Mouse (Mus musculus) hindbrain, embryonic 14.5 days (tissue): ENCODE measurements around the gene Cacna1a. TPM values are rescaled to one million over a fixed set of nuclear protein-coding genes. Genes with fewer than 3 reads are reported as not detected.
"Not testable (repeated sequence)": the region's sequence is repeated elsewhere in the genome, so short reads cannot be mapped to it uniquely, and the experiment has no call there.

Source experiments
- ATAC-seq: fragments of 200-750 bp; cut with Nextera tagmentation; 2 replicates; pipeline ENCODE4 v1.8.0; 2017; ENCODE audit warnings: moderate number of reproducible peaks, mild to moderate bottlenecking, moderate TSS enrichment, moderate library complexity; ENCODE audit not compliant: low FRiP score
- DNase-seq: peaks from one replicate; pipeline ENCODE4 v3.0.0-alpha.2; 2015; ENCODE audit warnings: low spot score
- H3K27ac ChIP-seq: fragments of 300-500 bp; sonication (generic); 2 replicates; pipeline ENCODE4 v1.5.1; 2014; ENCODE audit warnings: mild to moderate bottlenecking, moderate library complexity
- H3K27me3 ChIP-seq: fragments of 300-500 bp; sonication (generic); 2 replicates; pipeline ENCODE4 v1.6.1; 2014; ENCODE audit warnings: mild to moderate bottlenecking, low read length, mixed read lengths; ENCODE audit not compliant: control insufficient read depth, insufficient read depth
- H3K36me3 ChIP-seq: fragments of 300-500 bp; sonication (generic); replicated peaks from 2 replicates; pipeline ENCODE4 v1.6.1; 2014; ENCODE audit not compliant: control insufficient read depth, insufficient read depth
- H3K4me1 ChIP-seq: fragments of 300-500 bp; sonication (generic); replicated peaks from 2 replicates; pipeline ENCODE4 v1.6.1; 2014; ENCODE audit warnings: antibody characterized with exemption, low read length, mixed read lengths; ENCODE audit not compliant: control insufficient read depth, insufficient read depth
- H3K4me2 ChIP-seq: fragments of 300-500 bp; sonication (generic); replicated peaks from 2 replicates; pipeline ENCODE4 v1.6.1; 2014; ENCODE audit warnings: mild to moderate bottlenecking, moderate library complexity
- H3K4me3 ChIP-seq: fragments of 300-500 bp; sonication (generic); replicated peaks from 2 replicates; pipeline ENCODE4 v1.5.1; 2014; ENCODE audit warnings: mild to moderate bottlenecking, low read length
- H3K9ac ChIP-seq: fragments of 300-500 bp; sonication (generic); 2 replicates; pipeline ENCODE4 v1.6.1; 2014
- H3K9me3 ChIP-seq: fragments of 300-500 bp; sonication (generic); 2 replicates; pipeline ENCODE4 v1.6.1; 2016; ENCODE audit warnings: low read length; ENCODE audit not compliant: control insufficient read depth
- WGBS: fragments of 180-500 bp; shearing (Covaris S2); extraction: QIAGEN DNeasy Blood & Tissue Kit; methylation state at CpG from one replicate; pipeline ENCODE4 v1.1.7; 2014; 5-methylcytosine and 5-hydroxymethylcytosine counted together
- polyA plus RNA-seq: library from polyadenylated mRNA; unstranded; fragments of >200 nt; fragmentation: Nextera tagmentation; extraction: Ambion mirVana; gene quantifications from 2 replicates; pipeline ENCODE4 v1.2.1, GENCODE M21; 2014

Cacna1a gene
- polyA plus RNA-seq, 1 experiment from 2014 or later = 18.5 TPM

GRCm38 (mm10) chr8:84621102-84621625 is 232.9 kb downstream of the Cacna1a start:
- H3K4me2 ChIP-seq = no peak overlapping the region
- H3K4me1 ChIP-seq = no peaks in the 10 kb centered on the region
- H3K27ac ChIP-seq = no peak overlapping the region
- DNase-seq = no peak
- H3K4me3 ChIP-seq = no peak overlapping the region
- no peaks in the 10 kb centered on the region for H3K9me3 ChIP-seq
- H3K9ac ChIP-seq = no peak overlapping the region
- no peaks in the 10 kb centered on the region for H3K27me3 ChIP-seq
- peaks cover 9% of the 10 kb centered on the region; the same call in 1 of the 2 replicates for H3K36me3 ChIP-seq
- ATAC-seq = no peak
- 78% methylated on average over 8 of the region's 8 CpGs for WGBS

GRCm38 (mm10) chr8:84623425-84623824 is 235.2 kb downstream of the Cacna1a start:
- WGBS = 87% methylated on average over 4 of the region's 4 CpGs
- not testable (repeated sequence) for ATAC-seq, H3K27ac ChIP-seq, H3K4me2 ChIP-seq, H3K9me3 ChIP-seq, H3K27me3 ChIP-seq, H3K4me1 ChIP-seq, DNase-seq, H3K9ac ChIP-seq, H3K4me3 ChIP-seq
- H3K36me3 ChIP-seq = peaks cover 17% of the 10 kb centered on the region; the same call in 1 of the 2 replicates

GRCm38 (mm10) chr8:84629586-84629985 is 241.3 kb downstream of the Cacna1a start:
- DNase-seq (no peak), ATAC-seq (no peak)
- no peak overlapping the region for H3K27ac ChIP-seq
- H3K4me1 ChIP-seq = peaks cover under 1% of the 10 kb centered on the region; the same call in 1 of the 2 replicates
- no peak overlapping the region for H3K4me2 ChIP-seq
- H3K9ac ChIP-seq = no peak overlapping the region
- H3K36me3 ChIP-seq = peaks cover 58% of the 10 kb centered on the region
- no peaks in the 10 kb centered on the region for H3K9me3 ChIP-seq
- no peak overlapping the region for H3K4me3 ChIP-seq
- H3K27me3 ChIP-seq = no peaks in the 10 kb centered on the region
- WGBS = 87% methylated on average over 11 of the region's 11 CpGs

- no peak for DNase-seq
- H3K9me3 ChIP-seq = no peaks in the 10 kb centered on the region
- no peak for ATAC-seq
- no peak overlapping the region for H3K4me2 ChIP-seq
- peaks cover 6% of the 10 kb centered on the region for H3K4me1 ChIP-seq
- H3K4me3 ChIP-seq = no peak overlapping the region
- no peaks in the 10 kb centered on the region for H3K27me3 ChIP-seq
- H3K9ac ChIP-seq = no peak overlapping the region
- H3K27ac ChIP-seq = no peak overlapping the region
- H3K36me3 ChIP-seq = peaks cover 58% of the 10 kb centered on the region
- 85% methylated on average over 4 of the region's 4 CpGs for WGBS
These were observed 241.9 kb downstream of the Cacna1a start for GRCm38 (mm10) chr8:84630145-84630544.

GRCm38 (mm10) chr8:84631813-84632212 is 243.6 kb downstream of the Cacna1a start:
- WGBS = 97% methylated on average over 4 of the region's 4 CpGs
- H3K4me3 ChIP-seq = no peak overlapping the region
- H3K27me3 ChIP-seq = no peaks in the 10 kb centered on the region
- no peak for ATAC-seq
- H3K36me3 ChIP-seq = peaks cover 56% of the 10 kb centered on the region
- H3K9me3 ChIP-seq = no peaks in the 10 kb centered on the region
- peaks cover 16% of the 10 kb centered on the region for H3K4me1 ChIP-seq
- no peak overlapping the region for H3K9ac ChIP-seq
- no peak overlapping the region for H3K27ac ChIP-seq
- no peak for DNase-seq
- H3K4me2 ChIP-seq = no peak overlapping the region

GRCm38 (mm10) chr8:84633841-84634584 is 245.8 kb downstream of the Cacna1a start:
- Histone ChIP-seq H3K27me3 (no peaks in the 10 kb centered on the region), H3K36me3 (peaks cover 48% of the 10 kb centered on the region), H3K27ac (peak overlapping the region; percentile 83), H3K4me2 (no peak overlapping the region), H3K9me3 (no peaks in the 10 kb centered on the region), H3K9ac (peak overlapping the region; percentile 56; the same call in 1 of the 2 replicates), H3K4me3 (no peak overlapping the region), H3K4me1 (peaks cover 24% of the 10 kb centered on the region)
- DNase-seq (no peak), ATAC-seq (no peak)
- WGBS = 53% methylated on average over 10 of the region's 10 CpGs

GRCm38 (mm10) chr8:84634849-84635304 is 246.6 kb downstream of the Cacna1a start:
- H3K27ac ChIP-seq = peak overlapping the region; percentile 83
- no peaks in the 10 kb centered on the region for H3K27me3 ChIP-seq
- peak; percentile 60 for DNase-seq
- H3K4me2 ChIP-seq = no peak overlapping the region
- 26% methylated on average over 9 of the region's 9 CpGs for WGBS
- peaks cover 42% of the 10 kb centered on the region for H3K36me3 ChIP-seq
- H3K4me1 ChIP-seq = peaks cover 24% of the 10 kb centered on the region
- ATAC-seq = no peak
- no peak overlapping the region for H3K4me3 ChIP-seq
- peak overlapping the region; percentile 56; the same call in 1 of the 2 replicates for H3K9ac ChIP-seq
- H3K9me3 ChIP-seq = no peaks in the 10 kb centered on the region

- Histone ChIP-seq H3K36me3 (peaks cover 36% of the 10 kb centered on the region), H3K4me2 (no peak overlapping the region), H3K4me1 (peaks cover 28% of the 10 kb centered on the region), H3K4me3 (no peak overlapping the region), H3K9me3 (no peaks in the 10 kb centered on the region), H3K9ac (peak overlapping the region; percentile 56; the same call in 1 of the 2 replicates), H3K27ac (peak overlapping the region; percentile 83), H3K27me3 (no peaks in the 10 kb centered on the region)
- DNase-seq = no peak
- 42% methylated on average over 14 of the region's 14 CpGs for WGBS
- ATAC-seq = no peak
These were observed 247.3 kb downstream of the Cacna1a start for GRCm38 (mm10) chr8:84635397-84636050.

- Histone ChIP-seq H3K4me2 (no peak overlapping the region), H3K9me3 (no peaks in the 10 kb centered on the region), H3K27ac (no peak overlapping the region), H3K27me3 (no peaks in the 10 kb centered on the region), H3K4me1 (peaks cover 28% of the 10 kb centered on the region), H3K4me3 (no peak overlapping the region), H3K9ac (no peak overlapping the region), H3K36me3 (peaks cover 30% of the 10 kb centered on the region)
- ATAC-seq (no peak), DNase-seq (no peak)
- 86% methylated on average over 17 of the region's 17 CpGs for WGBS
These were observed 247.9 kb downstream of the Cacna1a start for GRCm38 (mm10) chr8:84636051-84636691.
